Mouse (Mus musculus): Measurements from ENCODE around the gene Hkdc1. TPM values are rescaled to one million over a fixed set of nuclear protein-coding genes. Genes with fewer than 3 reads are reported as not detected.

Hkdc1 gene
- polyA plus RNA-seq (2012; rRNA removed; ENCODE audit: low replicate concordance), result not detected in 2 replicates

DNA sequence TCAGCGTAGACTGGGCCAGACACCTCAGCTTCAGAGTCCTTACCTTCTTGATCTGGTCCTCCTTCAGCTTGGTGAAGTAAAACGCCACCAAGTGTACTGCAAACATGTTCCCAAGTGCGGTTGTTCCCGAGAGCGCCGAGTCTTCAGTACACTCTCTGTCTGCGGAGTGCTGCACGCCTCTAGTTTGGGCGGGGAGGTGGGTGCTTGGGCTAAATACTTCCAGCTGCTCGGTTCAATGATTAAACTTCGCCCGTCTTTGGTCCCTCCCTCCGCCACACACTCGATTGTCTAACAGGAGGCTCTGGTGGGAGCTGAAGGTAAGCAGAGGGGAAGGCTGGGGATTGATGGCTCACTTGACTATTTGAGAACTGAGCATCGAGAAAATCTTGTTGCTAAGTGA, at the start of gene Hkdc1:
Gene Hkdc1, minus strand, starts transcription at position 237 of the 400 bp plus-strand sequence.

DNA sequence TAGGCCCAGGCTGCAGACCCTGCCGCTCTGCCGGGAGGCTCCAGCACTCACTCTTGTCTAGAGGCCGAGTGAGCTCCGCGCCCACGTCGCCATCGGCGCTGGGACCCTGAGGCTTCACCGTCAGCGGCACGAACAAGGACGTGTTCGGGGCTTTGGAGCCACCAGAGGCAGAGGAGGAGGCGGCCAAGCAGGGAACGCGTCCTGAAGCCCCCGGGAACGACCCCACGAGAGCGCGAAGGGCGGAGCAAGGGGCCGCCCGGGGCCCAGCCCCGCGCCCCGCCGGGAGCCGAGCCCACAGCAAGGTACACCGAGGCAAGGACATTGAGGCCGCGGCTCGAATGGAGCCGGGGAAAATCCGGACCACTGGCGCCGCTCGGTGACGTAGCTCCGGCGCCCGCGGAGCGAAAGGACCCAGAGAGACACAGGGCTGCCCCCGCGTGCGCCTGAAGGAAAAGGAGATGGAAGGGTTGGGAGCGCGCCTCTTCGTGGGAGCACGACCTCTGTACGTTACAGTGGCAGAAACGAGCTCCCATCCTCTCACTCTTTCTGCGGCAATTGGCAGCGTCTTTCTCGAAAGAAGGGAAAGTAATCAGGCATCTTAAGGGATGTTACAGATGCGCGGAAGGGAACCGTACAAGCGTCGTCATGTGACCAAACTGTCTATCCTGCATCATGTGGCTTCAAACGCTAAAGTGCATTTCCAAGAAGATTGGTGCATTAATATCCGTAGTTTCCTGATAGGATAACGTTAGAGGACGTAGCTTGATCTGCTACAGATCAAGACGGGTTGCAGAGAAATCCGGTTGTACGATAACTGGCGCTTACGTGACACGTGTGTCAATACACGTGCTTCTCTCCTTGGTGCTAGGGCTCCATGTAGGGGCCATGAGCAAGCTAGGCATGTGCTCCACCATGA, 27.3 kb upstream of the Hkdc1 start, which contains the start of the genes 4930507D05Rik and Supv3l1:
Gene 4930507D05Rik, plus strand, starts transcription at position 126 of the 916 bp plus-strand sequence.
Gene Supv3l1, minus strand, starts transcription at position 375 of the 916 bp plus-strand sequence.

DNA sequence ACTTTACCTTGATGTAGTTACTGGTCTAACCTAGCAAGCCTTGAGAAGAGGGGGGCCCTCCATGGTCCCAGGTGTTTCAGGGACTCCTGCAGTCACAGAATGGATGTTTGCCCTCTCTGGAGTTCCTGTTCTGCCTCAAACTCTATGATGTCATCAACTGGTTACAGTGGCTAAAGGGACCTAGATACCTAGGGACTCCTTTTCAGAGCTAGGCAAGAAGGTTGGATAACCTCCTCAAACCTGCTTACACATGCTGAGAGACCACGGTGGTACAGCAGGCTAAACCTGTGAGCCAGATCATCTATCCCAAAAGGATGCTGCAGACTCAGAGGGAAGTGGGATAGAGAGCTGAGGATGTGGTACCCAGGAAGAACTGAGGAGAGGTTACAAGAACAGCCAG, 42.5 kb downstream of the Hkdc1 start, which contains the start of gene Hk1:
Gene Hk1, minus strand, starts transcription at position 101 of the 400 bp plus-strand sequence.

Other genes starting within 250 kb of the Hkdc1 start
- 61.8 and 62.5 TPM in 2 replicates for gene Tspan15, start 191.2 kb downstream of the Hkdc1 start, polyA plus RNA-seq (2012; rRNA removed; ENCODE audit: low replicate concordance)
- 0.34 TPM in 1 of 2 replicates, not detected in the other for gene Tacr2, start 170.1 kb downstream of the Hkdc1 start, polyA plus RNA-seq (2012; rRNA removed; ENCODE audit: low replicate concordance)
- gene Hk1, start 42.6 kb downstream of the Hkdc1 start, polyA plus RNA-seq (2012; rRNA removed; ENCODE audit: low replicate concordance), result 24.7 and 40.6 TPM in 2 replicates
- 0.07 and 0.18 TPM in 2 replicates for gene 4930507D05Rik, start 27.0 kb upstream of the Hkdc1 start, polyA plus RNA-seq (2012; rRNA removed; ENCODE audit: low replicate concordance)
- 13.0 and 20.2 TPM in 2 replicates for gene Supv3l1, start 27.2 kb upstream of the Hkdc1 start, polyA plus RNA-seq (2012; rRNA removed; ENCODE audit: low replicate concordance)
- gene Vps26a, start 64.3 kb upstream of the Hkdc1 start, polyA plus RNA-seq (2012; rRNA removed; ENCODE audit: low replicate concordance), result 6.4 and 19.4 TPM in 2 replicates
- 38.9 and 42.1 TPM in 2 replicates for gene Srgn, start 105.0 kb upstream of the Hkdc1 start, polyA plus RNA-seq (2012; rRNA removed; ENCODE audit: low replicate concordance)
- 26.9 and 47.2 TPM in 2 replicates for gene Kif1bp, start 156.0 kb upstream of the Hkdc1 start, polyA plus RNA-seq (2012; rRNA removed; ENCODE audit: low replicate concordance)
- 7.9 and 14.4 TPM in 2 replicates for gene Ddx21, start 179.8 kb upstream of the Hkdc1 start, polyA plus RNA-seq (2012; rRNA removed; ENCODE audit: low replicate concordance)
- gene Ddx50, start 228.7 kb upstream of the Hkdc1 start, polyA plus RNA-seq (2012; rRNA removed; ENCODE audit: low replicate concordance), result 5.8 and 10.4 TPM in 2 replicates